Mouse (Mus musculus): ENCODE results near the gene Pygm. TPM values are rescaled to one million over a fixed set of nuclear protein-coding genes. Genes with fewer than 3 reads are reported as not detected.

Pygm gene
- polyA plus RNA-seq (2012) = 0.43 and 1.0 TPM in 2 replicates

DNA sequence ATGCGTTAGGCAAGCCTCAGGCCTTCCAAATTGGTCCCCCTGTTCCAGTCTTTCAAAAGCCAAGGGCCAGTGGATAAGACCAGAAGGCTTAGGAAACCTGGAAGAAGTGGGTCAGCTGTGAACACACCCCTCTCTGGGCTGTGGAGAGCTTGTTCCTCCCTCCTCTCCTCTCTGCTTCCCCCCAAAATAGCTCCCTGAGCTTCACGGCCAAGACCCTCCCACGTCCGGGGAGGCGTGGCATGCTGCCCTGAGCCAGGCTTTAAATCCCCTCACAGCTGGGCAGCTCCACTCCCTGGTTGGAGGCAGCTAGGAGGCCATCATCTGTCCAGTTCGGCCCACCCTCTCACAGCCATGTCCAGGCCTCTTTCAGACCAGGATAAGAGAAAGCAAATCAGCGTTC lies at the start of gene Pygm:
TSS of gene Pygm (plus strand) at position 272 of the 400 bp plus-strand sequence.
- no peak for TF ChIP-seq GATA1 (IDR thresholded peaks at IDR 0.05; ENCODE audit: low read length)

DNA sequence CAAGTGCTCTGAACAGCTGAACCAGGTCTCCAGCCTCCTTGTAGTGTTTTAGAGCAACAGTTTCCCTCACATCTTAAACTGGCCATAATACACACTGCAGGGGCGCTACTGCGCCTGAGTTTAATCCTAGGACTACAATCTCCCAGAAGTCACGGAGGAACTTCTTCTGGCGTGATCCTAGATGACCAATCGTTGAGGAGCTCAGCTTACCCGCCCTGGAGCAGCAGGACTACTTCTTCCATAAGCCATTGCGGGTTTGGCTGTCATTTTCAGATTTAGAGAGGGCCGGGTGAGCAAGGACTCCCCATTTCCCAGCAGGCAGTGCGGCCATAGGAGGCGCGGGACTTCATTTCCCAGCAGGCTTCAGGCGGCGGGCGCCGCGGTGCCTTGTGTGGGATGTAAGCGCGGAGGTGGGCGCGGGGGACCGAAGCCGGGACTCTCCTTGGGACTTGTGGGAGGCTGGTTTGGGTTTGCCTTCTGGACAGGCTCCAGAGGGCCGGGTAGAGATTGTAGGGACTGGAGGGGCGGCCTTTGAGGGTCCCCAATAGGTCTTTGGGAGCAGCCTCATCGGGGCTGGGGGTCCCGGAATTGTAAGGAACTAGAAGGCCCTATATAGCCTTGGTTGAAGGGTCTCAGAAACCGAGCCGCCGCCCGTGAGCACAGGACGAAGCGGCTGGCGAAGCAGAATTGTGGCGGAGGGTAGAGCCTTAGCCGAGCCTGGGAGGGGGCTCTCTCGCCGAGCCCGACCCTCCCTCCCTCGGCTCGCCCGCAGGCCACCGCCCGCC lies 49.3 kb upstream of the Pygm start, which contains the start of gene Men1:
TSS of gene Men1 (plus strand) at position 307 of the 785 bp plus-strand sequence.
- TF ChIP-seq GATA1 (IDR thresholded peaks at IDR 0.05; ENCODE audit: low read length) = no peak

DNA sequence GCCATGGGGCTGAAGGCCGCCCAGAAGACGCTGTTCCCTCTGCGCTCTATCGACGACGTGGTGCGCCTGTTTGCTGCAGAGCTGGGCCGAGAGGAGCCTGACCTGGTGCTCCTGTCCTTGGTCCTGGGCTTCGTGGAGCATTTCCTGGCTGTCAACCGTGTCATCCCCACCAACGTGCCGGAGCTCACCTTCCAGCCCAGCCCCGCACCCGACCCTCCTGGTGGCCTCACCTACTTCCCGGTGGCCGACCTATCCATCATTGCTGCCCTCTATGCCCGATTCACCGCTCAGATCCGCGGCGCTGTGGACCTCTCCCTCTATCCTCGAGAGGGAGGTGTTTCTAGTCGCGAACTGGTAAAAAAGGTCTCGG lies 48.8 kb upstream of the Pygm start:
- TF ChIP-seq GATA1 (IDR thresholded peaks at IDR 0.05; ENCODE audit: low read length) = no peak

DNA sequence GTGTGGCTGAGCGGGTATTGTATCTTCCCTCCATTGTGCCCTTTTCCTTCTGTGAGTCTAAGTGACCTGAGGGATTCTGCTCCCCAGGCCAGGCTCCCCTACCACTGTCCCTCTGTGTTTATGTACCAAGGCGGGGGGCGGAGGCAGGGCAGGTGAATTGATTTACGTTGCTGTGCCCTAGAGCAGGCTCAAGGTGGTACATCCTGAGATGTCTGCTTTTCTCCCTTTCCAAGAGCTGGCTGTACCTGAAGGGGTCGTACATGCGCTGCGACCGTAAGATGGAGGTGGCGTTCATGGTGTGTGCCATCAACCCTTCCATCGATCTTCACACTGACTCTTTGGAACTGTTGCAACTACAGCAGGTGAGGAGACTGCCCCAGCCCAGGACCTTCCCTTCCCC lies 47.3 kb upstream of the Pygm start:
- TF ChIP-seq GATA1 (IDR thresholded peaks at IDR 0.05; ENCODE audit: low read length) = no peak

DNA sequence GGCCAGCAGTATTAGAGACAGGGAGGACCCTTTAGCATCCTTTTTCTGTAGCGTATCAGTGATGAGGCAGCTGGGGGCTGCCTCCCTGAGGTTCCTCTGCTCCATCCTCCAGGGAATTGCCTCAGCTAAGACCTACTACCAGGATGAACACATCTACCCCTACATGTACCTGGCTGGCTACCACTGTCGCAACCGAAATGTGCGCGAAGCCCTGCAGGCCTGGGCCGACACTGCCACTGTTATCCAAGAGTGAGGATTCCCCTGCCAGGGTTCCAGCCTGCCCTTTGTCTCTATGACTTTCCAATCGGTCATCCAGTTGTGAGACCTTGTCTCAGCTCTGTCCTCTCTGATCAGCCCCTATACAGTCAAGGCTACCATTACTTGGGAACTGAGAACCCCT lies 46.0 kb upstream of the Pygm start:
- no peak for TF ChIP-seq GATA1 (IDR thresholded peaks at IDR 0.05; ENCODE audit: low read length)

DNA sequence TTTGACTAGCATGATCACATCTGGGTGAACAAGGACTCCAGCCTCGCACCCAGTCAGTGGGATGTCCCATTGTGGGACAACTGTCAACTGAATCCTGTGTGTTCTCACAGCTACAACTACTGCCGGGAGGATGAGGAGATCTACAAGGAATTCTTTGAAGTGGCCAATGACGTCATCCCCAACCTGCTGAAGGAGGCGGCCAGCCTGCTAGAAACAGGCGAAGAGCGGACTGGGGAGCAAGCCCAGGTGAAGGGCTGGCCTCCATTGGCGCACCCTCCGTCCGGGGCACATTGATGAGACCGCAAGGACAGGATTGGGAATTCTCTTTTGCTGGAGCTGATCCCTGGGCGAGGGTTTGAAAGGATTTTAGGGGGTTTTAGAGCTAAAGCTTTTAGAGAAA lies 45.5 kb upstream of the Pygm start:
- TF ChIP-seq GATA1 (IDR thresholded peaks at IDR 0.05; ENCODE audit: low read length) = no peak

DNA sequence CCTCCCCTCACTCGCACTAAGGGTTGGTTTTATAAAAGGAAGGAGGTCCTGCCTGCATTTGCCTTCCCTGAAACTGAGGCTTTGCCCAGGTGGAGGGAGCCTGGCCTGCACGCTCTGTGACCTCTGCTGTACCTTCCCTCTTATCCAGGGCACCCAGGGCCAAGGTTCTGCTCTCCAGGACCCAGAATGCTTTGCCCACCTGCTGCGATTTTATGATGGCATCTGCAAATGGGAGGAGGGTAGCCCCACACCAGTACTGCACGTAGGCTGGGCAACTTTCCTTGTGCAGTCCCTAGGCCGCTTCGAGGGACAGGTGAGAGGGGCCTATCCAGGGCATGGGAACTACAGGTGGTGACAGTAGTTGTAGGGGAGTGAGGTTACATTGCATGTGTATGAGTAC lies 45.0 kb upstream of the Pygm start:
- TF ChIP-seq GATA1 (IDR thresholded peaks at IDR 0.05; ENCODE audit: low read length) = no peak

DNA sequence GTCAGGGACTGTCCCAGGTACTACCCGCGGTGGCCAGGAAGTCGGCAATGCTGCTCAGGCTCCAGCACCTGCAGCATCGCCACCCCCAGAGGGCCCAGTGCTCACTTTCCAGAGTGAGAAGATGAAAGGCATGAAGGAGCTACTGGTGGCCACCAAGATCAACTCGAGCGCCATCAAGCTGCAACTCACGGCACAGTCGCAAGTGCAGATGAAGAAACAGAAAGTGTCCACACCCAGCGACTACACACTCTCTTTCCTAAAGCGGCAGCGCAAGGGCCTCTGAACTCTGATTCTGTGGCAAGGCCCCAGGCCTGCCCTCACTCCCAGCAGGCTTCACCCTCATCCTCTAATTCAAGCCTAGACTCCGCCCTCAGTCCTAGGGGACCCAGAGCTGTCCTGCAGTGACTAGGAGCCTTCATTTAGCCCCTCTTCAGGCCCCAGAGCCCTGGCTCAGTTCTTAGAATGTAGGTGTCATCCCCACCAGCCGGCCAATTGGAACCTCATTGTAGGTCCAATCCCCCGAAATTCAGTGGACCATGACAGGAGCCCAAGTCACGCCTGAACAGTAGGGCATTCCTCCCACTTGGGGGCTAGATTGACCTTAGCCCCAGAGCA lies 44.2 kb upstream of the Pygm start:
- TF ChIP-seq GATA1 (IDR thresholded peaks at IDR 0.05; ENCODE audit: low read length) = no peak

DNA sequence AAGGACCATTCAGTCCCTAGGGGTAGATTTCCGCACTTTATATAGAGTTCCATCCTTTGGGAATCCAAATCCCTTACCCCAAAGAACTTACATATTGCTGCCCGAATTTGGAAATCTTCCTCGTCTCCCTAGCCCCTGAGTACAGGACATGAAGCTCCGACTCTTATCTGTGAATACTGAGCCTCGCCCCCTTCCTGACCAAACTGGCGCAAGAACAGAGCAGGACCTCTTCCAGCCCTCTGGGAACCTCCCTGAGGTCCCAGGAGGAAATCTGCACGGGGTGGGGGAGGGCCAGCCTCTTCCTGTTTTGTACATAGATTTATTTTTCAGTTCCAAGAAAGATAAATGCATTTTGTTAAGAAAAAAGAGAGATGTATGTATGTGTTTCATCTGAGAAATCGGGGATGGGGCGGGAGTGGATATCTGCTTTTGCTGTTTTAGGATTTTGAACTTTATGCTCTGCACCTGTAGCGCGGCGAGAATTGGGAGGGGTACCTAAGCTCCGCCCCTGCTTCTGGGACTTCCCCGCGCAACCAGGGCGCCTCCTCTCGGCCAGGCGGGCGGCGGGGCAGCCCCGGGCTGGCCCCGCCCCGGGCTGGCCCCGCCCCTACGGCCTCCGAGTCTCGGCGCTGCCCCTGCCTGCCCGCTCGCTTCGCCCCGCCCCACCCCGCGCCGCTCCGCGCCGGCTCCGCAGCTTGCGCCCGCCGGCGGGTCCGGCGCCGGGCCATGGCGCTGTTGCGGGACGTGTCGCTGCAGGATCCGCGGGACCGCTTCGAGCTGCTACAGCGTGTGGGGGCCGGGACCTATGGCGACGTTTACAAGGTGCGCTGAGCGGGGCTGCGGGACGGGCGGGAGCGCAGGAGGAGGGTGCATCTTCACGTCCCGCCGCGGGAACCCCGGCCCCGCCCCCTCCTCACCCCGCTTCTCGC lies 43.4 kb upstream of the Pygm start, which contains the start of gene Map4k2:
TSS of gene Map4k2 (plus strand) at position 612 of the 929 bp plus-strand sequence.
- TF ChIP-seq GATA1 (IDR thresholded peaks at IDR 0.05; ENCODE audit: low read length) = no peak

DNA sequence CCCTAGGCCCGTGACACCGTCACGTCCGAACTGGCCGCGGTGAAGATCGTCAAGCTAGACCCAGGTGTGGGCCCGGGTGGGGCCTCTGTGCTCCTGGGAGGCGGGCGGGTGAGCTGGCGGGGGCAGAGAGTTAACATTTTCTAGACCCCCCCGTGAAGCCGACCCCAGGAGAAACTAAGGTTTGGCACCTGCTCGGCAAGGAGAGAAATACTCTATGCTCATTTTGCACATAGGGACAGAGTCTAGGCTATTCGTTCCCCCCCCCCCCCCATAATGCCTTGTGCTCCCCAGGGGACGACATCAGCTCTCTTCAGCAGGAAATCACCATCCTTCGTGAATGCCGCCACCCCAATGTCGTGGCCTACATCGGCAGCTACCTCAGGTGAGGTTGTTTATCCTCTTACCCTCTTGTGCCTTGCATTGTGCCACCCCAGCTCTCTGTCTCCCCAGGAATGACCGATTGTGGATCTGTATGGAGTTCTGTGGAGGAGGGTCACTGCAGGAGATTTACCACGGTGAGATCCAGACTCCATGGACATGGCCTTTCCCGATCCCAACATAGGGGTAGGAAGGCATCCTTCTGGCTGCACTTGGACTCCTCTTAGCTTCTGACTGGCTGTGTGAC lies 42.6 kb upstream of the Pygm start:
- no peak for TF ChIP-seq GATA1 (IDR thresholded peaks at IDR 0.05; ENCODE audit: low read length)

DNA sequence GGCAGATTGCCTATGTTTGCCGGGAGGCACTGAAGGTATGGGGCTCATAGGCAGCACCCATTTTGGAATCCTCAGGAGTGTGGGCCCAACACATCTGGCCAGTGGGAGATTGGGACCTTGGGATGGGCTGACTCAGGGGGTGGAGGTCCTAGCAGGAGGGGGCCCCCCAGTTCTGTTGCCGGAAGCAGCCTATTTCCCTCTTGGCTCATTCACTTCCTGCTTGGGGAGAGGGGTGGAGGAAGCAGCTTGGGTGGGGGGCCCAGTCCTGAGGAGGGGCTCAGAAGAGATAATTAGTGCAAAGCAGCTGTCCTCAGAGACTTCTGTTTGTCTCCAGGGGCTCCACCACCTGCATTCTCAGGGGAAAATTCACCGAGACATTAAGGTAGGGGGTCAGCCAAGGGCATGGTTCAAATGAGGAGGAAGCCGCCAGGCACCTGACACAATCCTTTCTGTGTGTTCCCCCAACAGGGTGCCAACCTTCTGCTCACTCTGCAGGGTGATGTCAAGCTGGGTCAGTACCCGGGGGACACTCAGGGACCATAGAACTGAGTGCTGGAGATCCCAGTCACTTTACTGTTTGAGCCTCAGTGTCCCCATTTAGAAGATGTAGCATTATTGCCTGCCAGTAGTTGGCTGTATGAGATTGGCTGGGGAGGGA lies 41.8 kb upstream of the Pygm start:
- TF ChIP-seq GATA1 (IDR thresholded peaks at IDR 0.05; ENCODE audit: low read length) = no peak

DNA sequence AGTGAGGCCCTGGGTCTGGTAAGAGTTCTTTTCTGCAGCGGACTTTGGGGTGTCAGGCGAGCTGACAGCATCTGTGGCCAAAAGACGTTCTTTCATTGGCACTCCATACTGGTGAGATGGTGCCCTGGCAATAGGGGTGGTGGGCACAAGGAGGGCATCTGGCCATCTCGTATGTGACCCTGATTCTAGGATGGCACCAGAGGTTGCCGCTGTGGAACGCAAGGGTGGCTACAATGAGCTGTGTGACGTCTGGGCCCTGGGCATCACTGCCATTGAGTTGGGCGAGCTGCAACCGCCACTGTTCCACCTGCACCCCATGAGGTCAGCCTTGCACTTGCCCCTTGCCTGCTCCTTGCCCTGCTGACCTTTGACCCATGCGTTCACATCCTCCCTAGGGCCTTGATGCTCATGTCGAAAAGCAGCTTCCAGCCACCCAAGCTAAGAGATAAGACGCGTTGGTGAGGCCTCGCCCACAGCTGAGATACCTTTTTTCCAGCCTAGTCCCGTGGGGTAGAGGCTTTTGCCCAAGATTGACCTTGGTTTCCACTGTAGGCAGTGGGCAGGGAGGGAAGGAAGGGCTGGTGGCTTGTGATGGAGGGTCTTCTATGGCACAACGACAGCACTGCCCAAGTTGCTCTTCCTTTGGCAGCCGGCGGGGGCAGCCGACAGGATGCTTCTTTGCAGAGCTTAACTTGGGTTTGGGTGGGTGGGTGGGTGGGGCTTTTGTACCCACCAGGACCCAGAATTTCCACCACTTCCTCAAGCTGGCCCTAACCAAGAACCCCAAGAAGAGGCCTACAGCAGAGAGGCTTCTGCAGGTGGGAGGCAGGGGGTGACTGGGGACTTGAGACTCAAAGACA lies 40.9 kb upstream of the Pygm start:
- TF ChIP-seq GATA1 (IDR thresholded peaks at IDR 0.05; ENCODE audit: low read length) = no peak

DNA sequence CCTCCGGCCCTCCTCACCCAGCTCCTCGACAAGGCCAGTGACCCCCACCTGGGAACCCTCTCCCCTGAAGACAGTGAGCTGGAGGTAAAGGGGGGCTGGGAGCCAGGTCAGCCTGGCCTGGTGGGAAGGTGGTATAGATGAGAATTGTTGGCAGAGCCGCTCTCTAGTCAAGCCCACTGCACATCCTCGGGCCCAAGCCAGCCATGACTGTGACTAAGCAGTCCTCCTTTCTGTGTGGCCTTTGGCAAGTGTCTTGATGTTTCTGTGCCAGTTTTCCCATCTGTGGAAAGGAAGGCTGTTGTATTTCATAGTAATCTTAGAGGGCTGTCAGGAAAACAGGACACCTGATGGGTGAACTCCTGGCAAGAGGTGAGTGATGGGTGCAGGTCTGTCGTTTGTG lies 40.2 kb upstream of the Pygm start:
- no peak for TF ChIP-seq GATA1 (IDR thresholded peaks at IDR 0.05; ENCODE audit: low read length)

DNA sequence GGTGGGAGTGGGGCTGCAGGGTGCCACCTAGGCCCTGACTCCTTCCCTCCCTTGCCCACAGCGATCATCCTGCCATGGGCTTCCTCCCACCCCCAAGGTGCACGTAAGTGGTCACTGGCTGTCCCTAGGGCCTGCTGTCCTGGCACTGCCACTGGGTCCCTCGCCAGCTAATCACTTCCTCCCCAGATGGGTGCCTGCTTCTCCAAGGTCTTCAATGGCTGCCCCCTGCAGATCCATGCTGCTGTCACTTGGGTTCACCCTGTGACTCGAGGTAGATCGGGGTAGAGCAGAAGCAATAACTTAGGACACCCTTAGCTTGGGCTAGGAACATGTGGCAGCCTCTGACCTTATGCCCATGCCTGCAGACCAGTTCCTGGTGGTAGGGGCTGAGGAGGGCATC lies 38.2 kb upstream of the Pygm start:
- TF ChIP-seq GATA1 (IDR thresholded peaks at IDR 0.05; ENCODE audit: low read length) = no peak
